Mouse (Mus musculus) gastrocnemius, postnatal 10 days (tissue): Measurements from ENCODE around the gene Arhgap45. TPM values are rescaled to one million over a fixed set of nuclear protein-coding genes. Genes with fewer than 3 reads are reported as not detected.

Experiments
- DNase-seq: peaks from one replicate; pipeline ENCODE4 v3.0.0; 2021; ENCODE audit warnings: mixed read lengths
- long read RNA-seq, 2 experiments: library from polyadenylated mRNA; stranded (forward); transcript quantifications; one replicate each; pipeline ENCODE4 v2.0.0; 2021
- total RNA-seq, 2 experiments: library from RNA; stranded (reverse); gene quantifications; 2 replicates each; pipeline ENCODE4 v1.2.3; 2021

Gene Arhgap45
- 1 to 10 TPM; 2.0 to 3.5 TPM for total RNA-seq
- long read RNA-seq, experiment 1, transcript Arhgap45-202 (23 exons, 3,948 nt): major isoform, 6 of 16 reads
- long read RNA-seq, experiment 1, partial matches to known transcripts: 3 of 16 reads
- long read RNA-seq, experiment 1, other reads (novel, unspliced or antisense): 6 of 16 reads
- long read RNA-seq, experiment 2, partial matches to known transcripts: 1 of 3 reads
- long read RNA-seq, experiment 2, other reads (novel, unspliced or antisense): 0 of 3 reads

DNA sequence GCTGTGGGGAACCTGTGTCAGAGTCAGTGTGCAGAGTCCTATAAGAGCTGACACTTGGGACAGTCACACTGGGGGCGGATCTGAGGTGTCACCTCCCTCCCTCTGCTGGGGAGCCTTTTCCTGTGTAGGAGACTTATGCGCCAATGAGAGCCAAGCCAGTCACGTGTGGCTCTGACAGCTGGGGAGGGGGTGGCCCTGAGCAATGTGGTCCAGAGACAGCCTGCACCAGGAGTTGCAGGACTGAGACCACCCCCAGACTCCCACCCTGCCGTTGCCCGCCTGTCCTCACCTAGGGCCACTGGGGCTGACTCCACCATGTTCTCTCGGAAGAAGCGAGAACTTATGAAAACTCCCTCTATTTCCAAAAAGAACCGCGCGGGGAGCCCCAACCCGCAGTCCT lies at the start of gene Arhgap45:
Gene Arhgap45 (plus strand): TSS at position 143 of the 400 bp plus-strand sequence.
- no peak for DNase-seq

DNA sequence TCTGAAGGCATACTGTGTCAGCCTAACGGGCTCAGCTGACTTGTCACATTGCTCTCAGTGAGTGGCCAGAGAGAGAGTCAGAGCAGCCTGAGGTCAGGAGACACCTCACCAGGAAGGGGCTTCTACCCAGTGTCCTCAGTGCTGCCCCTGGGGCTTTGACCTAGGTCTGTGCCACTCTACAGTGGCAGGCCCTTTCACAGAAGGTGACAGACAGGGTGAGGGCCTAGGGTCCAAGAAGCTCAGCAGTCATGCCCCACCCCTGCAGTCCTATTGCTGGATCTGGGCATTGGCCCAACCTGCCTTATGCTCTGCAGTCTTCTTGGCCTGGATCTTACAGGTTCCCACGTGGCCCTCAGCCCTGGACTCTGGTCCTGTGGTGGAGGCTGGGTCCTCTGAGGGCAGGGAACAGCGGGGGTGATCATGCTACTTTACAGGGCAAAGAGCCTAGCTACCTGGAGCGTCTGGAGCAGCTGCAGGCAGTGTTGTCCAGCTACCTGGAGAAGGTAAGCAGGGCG lies 49.5 kb upstream of the Arhgap45 start:
- no peak for DNase-seq

DNA sequence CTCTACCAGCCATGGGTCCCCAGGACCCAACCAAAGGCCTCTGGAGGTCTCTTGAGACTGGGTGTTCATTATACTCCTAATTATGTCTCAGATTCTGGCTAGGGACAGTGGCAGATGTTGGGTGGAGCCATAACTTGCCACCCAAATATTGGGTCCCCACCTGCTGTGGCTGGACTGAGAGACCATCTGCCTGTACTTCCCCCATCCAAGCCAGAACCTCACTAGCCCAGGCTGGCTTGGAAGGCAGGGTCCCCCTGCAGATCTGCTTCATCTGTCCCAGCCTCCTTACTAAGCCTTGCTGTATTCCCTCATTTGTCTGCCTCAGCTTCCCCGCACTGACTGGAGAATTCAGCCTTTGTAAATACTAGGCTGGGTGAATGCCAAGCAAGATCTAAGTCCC lies 48.3 kb upstream of the Arhgap45 start:
- no peak for DNase-seq

DNA sequence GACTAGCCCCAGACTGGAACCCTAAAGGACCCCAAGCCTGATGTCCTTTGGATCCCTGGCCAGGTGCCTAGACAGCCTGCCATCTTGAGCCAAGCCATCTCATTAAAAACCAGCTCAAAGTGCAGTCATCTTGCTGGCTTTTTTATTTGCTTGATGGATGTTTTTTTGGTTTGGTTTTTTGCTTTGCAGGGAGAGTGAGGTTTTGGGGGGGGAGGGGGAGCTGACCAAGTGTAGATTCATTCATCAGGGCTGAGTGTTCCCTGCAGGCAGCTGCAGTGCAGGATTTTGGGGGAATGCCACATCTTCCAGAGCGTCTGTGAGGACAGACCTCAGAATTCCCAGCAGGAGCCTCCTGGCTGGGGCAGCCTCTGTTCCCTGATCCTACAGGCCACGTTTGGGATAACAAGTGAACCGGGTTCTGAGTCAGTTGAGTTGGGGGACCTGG lies 47.3 kb upstream of the Arhgap45 start:
- DNase-seq: no peak

DNA sequence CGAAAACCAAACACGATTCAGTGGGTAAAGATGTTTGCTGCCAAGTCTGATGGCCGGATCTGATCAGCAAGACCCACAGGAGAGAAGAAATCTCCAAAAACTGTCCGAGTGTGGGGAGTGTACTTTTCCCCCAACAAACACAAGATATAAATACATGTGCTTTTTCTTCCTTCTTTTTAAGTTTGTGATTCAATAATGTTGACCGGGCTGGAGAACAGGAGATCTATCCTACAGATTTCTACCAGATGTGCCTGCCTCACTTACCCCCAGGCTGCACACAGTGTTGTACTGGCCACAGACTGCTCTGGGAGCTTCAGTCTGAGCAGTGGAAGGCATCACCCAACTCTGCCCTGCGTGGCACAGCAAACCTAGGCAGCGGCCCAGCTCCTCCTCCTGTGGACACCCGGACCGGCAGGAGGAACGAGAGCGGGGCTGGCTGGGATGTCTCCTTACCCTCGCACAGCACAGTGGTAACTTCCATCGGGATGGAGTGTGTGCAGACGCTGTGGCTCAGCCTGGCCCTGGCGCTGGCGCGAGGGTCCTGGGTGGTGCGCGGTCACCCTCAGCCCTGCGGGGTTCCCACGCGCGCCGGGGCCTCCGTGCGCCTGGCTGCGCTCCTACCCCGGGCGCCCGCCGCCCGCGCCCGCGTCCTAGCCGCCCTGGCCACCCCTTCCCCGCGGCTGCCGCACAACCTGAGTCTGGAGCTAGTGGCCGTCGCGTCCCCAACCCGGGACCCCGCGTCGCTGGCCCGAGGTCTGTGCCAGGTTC lies 45.9 kb upstream of the Arhgap45 start, which contains the start of gene Grin3b:
Gene Grin3b (plus strand): TSS at position 301 of the 768 bp plus-strand sequence.
- DNase-seq: no peak

DNA sequence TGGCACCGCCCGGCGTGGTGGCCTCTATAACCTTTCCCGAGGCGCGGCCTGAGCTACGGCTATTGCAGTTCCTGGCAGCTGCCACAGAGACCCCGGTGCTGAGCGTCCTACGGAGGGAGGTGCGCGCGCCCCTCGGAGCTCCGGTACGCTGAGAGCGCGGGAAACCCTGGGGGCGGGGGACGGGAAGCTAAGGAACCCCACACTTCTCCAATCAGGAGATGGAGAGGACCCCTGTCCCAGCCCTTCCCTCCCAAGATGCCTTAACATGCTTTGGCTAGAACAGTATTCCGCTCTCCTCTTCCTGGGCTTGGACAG lies 45.3 kb upstream of the Arhgap45 start:
- DNase-seq: no peak

DNA sequence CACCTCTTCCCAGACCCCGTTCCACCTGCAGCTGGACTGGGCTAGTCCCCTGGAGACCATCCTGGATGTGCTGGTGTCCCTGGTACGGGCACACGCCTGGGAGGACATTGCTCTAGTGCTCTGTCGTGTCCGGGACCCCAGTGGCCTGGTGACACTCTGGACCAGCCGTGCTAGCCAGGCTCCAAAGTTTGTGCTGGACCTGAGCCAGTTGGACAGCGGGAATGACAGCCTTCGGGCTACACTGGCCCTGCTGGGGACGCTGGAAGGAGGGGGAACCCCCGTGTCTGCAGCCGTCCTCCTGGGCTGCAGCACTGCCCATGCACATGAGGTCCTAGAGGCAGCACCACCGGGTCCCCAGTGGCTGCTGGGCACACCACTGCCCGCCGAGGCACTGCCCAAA lies 43.6 kb upstream of the Arhgap45 start:
- DNase-seq: no peak

DNA sequence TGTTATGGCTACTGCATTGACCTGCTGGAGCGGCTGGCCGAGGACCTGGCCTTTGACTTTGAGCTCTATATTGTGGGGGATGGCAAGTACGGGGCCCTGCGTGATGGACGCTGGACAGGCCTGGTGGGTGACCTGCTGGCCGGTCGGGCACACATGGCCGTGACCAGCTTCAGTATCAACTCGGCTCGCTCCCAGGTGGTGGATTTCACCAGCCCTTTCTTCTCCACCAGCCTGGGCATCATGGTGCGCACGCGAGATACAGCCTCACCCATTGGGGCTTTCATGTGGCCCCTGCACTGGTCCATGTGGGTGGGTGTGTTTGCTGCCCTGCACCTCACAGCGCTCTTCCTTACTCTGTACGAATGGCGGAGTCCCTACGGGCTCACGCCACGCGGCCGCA lies 42.4 kb upstream of the Arhgap45 start:
- DNase-seq: no peak

DNA sequence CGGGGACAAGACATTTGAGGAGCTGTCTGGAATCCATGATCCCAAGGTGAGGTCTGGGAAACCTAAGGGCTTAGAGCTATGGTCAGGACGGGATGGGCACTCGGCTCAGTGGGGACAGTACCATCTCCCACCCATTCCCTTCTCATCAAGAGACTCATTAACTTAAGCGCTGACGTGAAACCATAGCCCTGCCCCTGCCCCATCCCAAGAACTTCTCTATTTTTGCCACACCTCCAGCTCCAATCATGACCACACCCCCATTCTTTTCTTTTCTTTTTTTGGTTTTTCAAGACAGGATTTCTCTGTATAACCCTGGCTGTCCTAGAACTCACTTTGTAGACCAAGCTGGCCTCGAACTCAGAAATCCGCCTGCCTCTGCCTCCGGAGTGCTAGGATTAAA lies 41.8 kb upstream of the Arhgap45 start:
- DNase-seq: no peak

DNA sequence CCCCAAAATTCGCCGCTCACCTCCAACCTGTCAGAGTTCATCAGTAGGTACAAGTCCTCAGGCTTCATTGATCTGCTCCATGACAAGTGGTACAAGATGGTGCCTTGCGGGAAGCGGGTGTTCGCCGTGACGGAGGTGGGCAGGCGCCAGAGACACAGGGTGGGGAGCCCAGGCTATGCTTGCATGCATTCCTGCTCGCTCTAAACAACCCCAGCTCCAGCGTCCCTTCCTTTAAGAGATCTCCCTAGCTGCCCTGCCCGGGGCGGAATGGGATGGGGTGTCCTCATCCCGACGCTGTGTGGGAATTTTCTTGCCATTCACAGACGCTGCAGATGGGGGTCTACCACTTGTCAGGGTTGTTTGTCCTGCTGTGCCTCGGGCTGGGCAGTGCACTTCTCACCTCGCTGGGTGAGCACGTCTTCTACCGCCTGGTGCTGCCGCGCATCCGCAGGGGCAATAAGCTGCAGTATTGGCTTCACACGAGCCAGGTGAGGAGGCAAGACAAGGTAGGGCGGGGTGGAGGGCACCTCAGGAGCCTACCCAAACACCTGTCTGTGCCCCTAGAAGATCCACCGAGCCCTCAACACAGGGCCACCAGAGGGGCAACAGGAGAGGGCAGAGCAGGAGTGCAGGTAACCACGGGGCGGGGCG lies 40.3 kb upstream of the Arhgap45 start:
- no peak for DNase-seq

DNA sequence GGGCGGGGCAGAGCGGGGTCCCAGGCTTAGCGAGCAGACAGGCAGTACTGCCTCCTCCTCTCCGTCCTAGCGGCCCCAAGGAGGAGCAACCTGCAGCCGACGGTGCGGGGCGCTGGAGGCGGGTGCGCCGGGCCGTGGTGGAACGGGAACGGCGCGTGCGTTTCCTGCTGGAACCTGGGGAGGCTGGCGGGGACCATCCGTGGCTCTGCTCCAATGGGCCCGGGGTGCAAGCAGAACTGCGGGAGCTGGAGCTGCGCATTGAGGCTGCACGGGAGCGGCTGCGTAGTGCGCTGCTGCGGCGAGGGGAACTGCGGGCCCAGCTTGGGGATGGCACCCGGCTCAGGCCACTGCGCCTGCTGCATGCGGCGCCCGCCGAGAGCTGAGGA lies 39.7 kb upstream of the Arhgap45 start:
- no peak for DNase-seq

DNA sequence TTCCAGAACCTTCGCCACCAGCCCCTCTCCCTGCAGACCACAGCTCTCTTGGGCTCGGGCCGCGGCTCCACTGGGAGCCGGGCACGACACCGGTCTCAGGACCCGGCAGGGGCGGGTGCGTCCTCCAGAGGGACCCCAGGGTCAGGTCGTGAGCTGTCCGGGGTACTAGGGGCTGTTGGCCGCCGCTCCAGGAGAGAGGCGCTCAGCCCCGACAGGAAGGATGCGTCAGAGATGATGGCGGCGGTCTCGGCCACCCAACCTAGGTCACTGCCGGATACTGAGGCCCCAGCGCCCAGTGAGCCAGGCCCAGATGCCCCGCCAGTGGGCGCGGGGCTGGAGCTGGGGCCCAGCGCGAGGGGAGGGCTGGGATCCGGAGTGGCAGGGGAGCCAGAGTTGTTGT lies 39.1 kb upstream of the Arhgap45 start:
- no peak for DNase-seq

DNA sequence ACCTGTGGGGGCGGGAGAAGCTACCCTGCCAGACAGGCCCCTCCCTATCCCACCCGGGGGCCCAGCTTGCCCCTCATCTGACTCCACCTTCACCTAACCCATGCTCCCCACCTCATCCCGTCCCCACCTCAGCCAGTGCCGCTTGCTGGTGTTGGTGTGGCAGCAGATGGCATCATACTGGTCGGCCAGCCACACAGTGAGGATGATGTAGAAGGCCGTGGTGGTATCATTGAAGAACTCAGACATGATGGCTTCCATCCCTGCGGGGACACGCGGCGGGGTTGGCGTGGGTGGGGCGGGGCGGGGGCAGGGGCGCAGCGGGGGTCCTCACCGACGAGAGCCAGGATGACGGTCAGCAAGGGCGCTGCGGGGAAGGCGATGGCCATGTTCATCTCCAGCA lies 38.4 kb upstream of the Arhgap45 start:
- DNase-seq: no peak

DNA sequence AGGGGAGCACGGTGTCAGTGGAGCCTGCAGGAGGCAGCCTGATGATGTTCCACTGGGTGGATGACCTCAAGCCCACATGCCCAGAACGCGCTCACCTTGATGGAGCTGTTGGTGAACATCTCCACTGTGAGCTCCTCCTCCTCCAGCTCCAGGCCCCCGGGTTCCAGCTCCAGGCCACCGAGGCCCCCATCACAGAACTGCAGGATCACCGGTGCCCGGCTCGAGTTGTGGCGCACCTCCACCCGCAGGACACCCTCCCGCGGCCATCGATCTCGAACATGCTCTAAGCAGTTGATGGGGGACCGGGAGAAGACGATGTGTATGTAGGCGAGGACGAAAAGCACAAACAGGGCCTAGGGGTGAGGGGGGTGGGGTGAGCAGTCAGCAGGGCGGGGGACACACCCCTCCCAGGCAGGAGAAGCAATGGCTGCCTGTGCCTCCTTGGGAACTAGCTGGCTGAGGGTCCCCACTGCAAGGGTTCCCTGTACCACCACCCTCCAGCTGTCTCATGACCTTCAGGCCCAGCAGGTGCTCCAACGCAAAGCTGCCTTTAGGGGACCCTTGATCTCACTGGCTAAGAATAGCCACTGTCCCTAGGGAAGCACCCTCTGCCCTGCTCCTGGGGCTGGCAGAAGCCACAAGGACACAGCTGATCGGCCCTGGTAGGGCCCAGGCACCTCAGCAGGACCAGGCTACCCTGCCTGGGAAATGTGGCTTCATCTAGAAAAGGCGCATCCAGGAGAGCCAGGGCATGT lies 36.9 kb upstream of the Arhgap45 start:
- DNase-seq: no peak

DNA sequence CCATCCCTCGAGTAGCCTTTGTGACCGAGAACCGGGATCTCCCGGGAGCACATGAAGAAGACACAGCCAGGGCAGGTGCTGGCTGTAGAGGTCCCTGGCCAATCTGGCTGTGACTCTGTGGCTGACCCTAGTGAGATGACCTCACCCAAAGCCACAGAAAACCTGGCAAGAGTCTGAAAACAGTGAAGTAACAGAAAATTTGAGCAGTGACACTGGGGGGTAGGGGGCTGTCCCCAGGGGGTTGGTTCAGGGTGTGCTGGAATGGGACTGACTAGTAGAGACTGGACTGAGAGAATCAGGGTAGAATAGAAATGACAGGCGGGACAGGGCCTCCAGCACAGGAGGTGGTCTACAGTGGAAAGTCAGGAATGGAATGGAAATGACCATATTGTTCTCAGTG lies 33.2 kb upstream of the Arhgap45 start:
- no peak for DNase-seq

DNA sequence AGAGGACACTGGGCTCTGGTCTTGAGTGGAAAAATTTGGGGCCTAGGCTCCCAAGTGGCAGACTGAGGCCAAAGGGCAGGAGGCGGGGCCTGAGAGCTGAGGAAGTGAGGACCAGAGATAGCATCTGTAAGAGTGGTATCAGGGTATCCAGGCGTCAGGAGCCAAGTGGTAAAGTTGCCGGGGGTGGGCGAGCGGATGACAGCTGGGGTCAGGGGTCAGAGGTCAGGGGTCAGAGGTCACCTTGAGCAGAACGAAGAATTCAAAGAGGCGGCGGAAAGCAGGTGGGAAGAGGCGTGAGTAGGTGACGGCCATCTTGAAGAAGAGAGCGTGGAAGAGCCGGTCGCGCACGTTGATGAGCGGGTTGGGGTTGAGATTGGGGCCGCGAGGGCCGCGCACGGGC lies 32.8 kb upstream of the Arhgap45 start:
- DNase-seq: peak; percentile 73

DNA sequence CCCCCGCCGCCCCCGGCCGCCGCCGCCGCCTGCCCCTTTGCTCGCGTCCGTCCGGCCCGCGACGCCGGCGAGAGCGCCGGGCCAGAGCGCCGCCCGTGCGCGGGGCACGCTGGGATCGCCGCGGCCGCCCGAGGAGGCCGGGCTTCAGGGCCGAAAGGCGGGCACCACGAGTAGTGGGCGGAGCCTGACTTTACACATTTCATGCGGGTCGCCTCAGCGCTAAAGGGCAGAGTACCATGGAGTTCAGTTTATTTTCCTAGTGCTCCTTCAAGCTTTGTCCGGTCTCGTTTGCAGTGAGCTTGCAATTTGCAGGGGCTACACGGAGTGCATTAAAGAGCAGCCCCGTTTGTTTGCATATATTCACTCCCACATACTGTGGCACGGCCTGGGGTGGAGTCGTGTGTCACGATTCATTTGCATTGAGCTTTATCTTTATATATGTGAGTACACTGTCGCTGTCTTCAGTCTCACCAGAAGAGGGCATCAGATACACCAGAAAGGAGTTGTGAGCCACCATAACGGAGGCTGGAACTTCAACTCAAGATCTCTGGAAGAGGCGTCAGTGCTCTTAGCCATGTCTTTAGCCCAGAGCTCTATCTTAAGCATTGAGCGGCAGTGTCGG lies 32.1 kb upstream of the Arhgap45 start, which contains the start of gene Tmem259:
Gene Tmem259 (minus strand): TSS at position 136 of the 622 bp plus-strand sequence.
- DNase-seq: peak; percentile 84

DNA sequence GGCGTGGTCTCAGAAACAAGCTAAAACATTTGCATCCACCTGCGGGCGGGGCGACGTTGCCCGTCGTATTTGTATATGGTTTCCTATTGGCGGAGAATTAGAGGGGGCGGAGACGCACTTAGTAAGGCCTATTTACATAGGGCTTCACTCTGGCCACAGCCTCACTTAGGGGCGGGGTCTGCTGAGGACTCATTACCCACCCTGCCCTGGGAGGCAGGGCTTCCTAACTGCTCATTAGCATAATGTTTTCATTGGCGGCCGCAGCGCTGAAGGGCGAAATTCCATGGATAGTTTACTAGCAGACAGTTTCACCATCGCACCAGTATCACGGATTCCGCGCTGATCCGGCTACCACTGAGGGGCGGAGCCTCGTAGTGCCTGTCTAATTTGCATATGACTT lies 31.6 kb upstream of the Arhgap45 start:
- peak; percentile 88 for DNase-seq

DNA sequence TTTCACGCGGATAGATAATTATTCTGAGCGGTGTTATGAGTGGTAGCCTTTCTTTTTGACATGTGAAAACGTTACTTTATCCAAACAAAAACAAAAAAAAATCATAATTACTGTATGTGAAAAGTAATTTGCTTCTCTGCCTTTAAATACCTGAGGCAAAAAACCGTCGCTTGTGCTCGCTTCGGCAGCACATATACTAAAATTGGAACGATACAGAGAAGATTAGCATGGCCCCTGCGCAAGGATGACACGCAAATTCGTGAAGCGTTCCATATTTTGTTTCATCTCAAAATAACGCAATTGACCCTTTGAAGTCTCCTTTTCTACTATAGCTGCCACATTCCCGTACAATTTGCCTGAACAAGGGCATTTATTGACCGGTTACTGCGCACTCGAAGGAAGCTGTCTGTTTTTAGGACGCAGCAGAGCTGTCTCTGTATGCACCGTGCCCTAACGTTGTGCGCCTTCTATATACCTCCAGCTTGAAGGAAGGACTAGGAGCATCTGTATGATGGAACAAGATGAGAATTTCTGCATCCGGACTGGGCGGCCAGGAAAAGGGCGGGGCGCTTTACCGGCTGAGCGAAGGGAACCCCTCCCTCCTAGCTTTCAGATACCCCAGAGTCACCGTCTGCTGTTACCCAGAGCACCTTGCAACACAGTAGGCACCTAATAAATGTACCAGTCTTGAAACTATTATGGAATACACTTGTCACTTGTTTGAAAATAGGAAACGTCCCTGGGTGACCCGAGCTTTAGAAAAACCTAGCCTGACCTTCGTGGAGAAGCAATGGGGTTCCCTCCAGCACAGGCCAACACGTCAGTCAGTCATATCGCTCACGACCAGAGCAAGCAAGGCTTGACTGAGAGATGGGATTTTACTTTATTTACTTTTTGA lies 30.9 kb upstream of the Arhgap45 start:
- peak; percentile 57 for DNase-seq

DNA sequence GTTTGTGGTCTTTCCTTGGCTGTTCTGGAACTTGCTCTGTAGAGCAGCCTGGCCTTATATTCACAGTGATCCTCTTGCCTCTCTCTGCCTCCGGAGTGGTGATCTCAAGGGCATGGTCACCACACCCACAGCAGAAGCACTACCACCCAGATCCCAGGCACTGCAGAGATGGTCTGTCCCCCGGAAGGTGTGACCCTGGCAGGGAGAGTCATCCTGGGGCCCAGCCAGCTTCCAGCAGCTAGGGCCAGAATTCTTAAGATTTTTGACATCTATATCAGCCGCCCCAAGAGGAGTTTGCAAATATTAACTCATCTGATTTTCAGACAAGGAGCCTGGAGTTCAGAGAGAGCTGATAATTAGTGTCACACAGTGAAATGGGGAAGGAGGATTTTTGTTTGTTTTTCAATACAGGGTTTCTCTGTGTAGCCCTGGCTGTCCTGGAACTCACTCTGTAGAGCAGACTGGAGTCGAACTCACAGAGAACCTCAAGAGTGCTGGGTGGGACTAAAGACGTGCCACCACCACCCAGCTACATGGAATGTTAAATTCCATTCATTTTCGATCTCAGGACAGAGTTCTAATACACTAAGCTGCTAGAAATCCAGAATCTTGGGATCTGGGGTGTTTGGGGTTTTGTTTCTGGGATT lies 30.1 kb upstream of the Arhgap45 start:
- DNase-seq: peak; percentile 53
